Mouse (Mus musculus): ENCODE measurements at regions not wholly inside any gene's neighbourhood (a gene's known extent, or its start where the extent isn't known, plus 50 kb on each side); places are given as distances from the start of the nearest gene placed in this dataset.

DNA sequence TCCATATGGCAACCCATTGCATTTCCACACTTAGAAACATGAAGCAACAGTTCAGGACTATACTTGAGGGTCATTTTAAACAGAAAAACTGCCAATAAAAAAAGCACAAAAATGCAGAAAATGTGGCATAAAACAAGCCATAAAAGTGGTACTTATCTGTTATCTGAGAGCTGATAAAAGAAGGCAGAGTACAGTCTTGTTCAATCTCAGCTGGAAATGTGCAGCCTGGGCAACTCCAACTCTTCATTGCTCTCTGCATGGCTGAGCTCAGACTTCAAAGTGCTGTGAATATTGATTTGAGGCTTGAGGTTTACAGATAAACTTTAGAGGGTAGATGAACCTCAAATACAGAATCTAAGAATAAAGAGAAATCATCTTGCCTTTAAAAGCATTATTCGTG lies 151.1 kb upstream of the Lrrn1 start:
- H3K36me3 ChIP-seq (ENCODE audit: control insufficient read depth, insufficient read depth, low read length): no peaks in the 10 kb centered on the region
- no peak overlapping the region for H3K9ac ChIP-seq (ENCODE audit: low read length)
- WGBS: 91% methylated on average over 1 of the region's 1 CpGs
- H3K27ac ChIP-seq (ENCODE audit: low read depth, low read length): no peak overlapping the region
- DNase-seq (ENCODE audit: low spot score) (no peak), ATAC-seq (no peak)
- no peak overlapping the region for H3K4me3 ChIP-seq (ENCODE audit: low read depth, low read length)
- H3K4me1 ChIP-seq (ENCODE audit: control insufficient read depth, insufficient read depth, low read length): no peaks in the 10 kb centered on the region
- H3K9me3 ChIP-seq (replicated peaks; ENCODE audit: control insufficient read depth, low read length): no peaks in the 10 kb centered on the region
- no peak overlapping the region for H3K4me2 ChIP-seq (ENCODE audit: low read length)
- no peaks in the 10 kb centered on the region for H3K27me3 ChIP-seq (replicated peaks; ENCODE audit: control insufficient read depth, insufficient read depth, low read length)

- H3K4me1 ChIP-seq (ENCODE audit: control insufficient read depth, insufficient read depth, low read length): no peaks in the 10 kb centered on the region
- no peak overlapping the region for H3K4me2 ChIP-seq (ENCODE audit: low read length)
- H3K9ac ChIP-seq (ENCODE audit: low read length): no peak overlapping the region
- no peak overlapping the region for H3K27ac ChIP-seq (ENCODE audit: low read depth, low read length)
- 69% methylated on average over 1 of the region's 1 CpGs for WGBS
- ATAC-seq (no peak), DNase-seq (ENCODE audit: low spot score) (no peak)
- H3K27me3 ChIP-seq (replicated peaks; ENCODE audit: control insufficient read depth, insufficient read depth, low read length): no peaks in the 10 kb centered on the region
- no peak overlapping the region for H3K4me3 ChIP-seq (ENCODE audit: low read depth, low read length)
- H3K9me3 ChIP-seq (replicated peaks; ENCODE audit: control insufficient read depth, low read length): no peaks in the 10 kb centered on the region
- H3K36me3 ChIP-seq (ENCODE audit: control insufficient read depth, insufficient read depth, low read length): no peaks in the 10 kb centered on the region
These were observed 148.9 kb upstream of the Lrrn1 start for GRCm38 (mm10) chr6:107380621-107381020.

DNA sequence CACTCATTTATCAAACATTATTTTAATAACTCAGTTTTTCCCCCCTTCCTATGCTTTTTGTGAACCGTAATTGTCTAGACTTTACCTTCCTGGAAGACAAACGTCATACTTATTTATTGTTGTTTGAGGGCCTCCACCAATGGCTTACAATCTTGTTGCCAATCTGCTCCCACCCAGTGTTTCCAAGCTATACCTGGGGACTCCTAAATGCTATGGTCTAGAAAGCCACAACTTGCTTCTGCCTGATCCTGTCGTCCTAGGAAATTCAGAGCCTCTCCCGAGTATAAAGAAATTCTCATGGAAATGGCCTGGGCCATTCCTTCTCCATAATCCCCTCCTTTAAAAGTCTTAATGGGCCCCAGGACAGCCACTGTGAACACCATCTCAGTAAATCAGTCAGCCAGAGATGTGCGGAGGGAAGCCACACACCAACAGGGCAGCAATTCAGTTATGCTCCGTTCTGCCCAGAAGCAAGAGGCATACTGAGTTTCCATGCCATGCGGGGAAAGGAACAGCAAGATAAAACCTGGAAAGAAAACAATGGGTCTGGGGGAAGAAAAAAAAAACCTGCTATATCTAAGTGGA lies 143.4 kb upstream of the Lrrn1 start:
- Histone ChIP-seq H3K27me3 (replicated peaks; ENCODE audit: control insufficient read depth, insufficient read depth, low read length) (no peaks in the 10 kb centered on the region), H3K4me1 (ENCODE audit: control insufficient read depth, insufficient read depth, low read length) (no peaks in the 10 kb centered on the region), H3K36me3 (ENCODE audit: control insufficient read depth, insufficient read depth, low read length) (no peaks in the 10 kb centered on the region), H3K9ac (ENCODE audit: low read length) (no peak overlapping the region), H3K9me3 (replicated peaks; ENCODE audit: control insufficient read depth, low read length) (no peaks in the 10 kb centered on the region), H3K4me2 (ENCODE audit: low read length) (no peak overlapping the region), H3K27ac (ENCODE audit: low read depth, low read length) (no peak overlapping the region), H3K4me3 (ENCODE audit: low read depth, low read length) (no peak overlapping the region)
- DNase-seq (ENCODE audit: low spot score) (no peak), ATAC-seq (no peak)
- WGBS: 56% methylated on average over 7 of the region's 7 CpGs

DNA sequence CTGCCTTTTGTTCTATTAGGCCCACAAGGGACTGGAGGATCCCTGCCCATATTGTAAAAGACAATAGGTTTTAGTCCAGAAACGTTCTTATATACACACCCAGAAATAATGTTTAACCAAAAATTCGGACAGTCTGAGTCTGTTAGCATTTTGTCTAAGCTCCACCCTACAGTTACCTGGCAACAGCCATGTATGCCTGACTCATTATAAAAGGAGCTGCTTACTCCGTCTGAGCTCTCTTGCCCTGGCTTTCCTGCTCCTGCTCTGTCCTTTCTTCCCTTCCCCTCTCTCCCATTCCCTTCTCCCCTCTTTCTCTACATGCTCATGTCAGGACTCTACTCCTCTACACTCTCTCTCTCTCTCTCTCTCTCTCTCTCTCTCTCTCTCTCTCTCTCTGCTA lies 139.7 kb upstream of the Lrrn1 start:
- H3K4me2 ChIP-seq (ENCODE audit: low read length): no peak overlapping the region
- no peak overlapping the region for H3K27ac ChIP-seq (ENCODE audit: low read depth, low read length)
- no peaks in the 10 kb centered on the region for H3K4me1 ChIP-seq (ENCODE audit: control insufficient read depth, insufficient read depth, low read length)
- no peak overlapping the region for H3K4me3 ChIP-seq (ENCODE audit: low read depth, low read length)
- H3K36me3 ChIP-seq (ENCODE audit: control insufficient read depth, insufficient read depth, low read length): no peaks in the 10 kb centered on the region
- WGBS: 37% methylated on average over 3 of the region's 3 CpGs
- no peak overlapping the region for H3K9ac ChIP-seq (ENCODE audit: low read length)
- no peaks in the 10 kb centered on the region for H3K9me3 ChIP-seq (replicated peaks; ENCODE audit: control insufficient read depth, low read length)
- no peak for DNase-seq (ENCODE audit: low spot score)
- no peak for ATAC-seq
- no peaks in the 10 kb centered on the region for H3K27me3 ChIP-seq (replicated peaks; ENCODE audit: control insufficient read depth, insufficient read depth, low read length)

GRCm38 (mm10) chr6:107394611-107395010 lies 135.0 kb upstream of the Lrrn1 start:
- DNase-seq (ENCODE audit: low spot score) (no peak), ATAC-seq (no peak)
- Histone ChIP-seq H3K27ac (ENCODE audit: low read depth, low read length) (no peak overlapping the region), H3K4me1 (ENCODE audit: control insufficient read depth, insufficient read depth, low read length) (no peaks in the 10 kb centered on the region), H3K4me2 (ENCODE audit: low read length) (no peak overlapping the region), H3K36me3 (ENCODE audit: control insufficient read depth, insufficient read depth, low read length) (no peaks in the 10 kb centered on the region), H3K9me3 (replicated peaks; ENCODE audit: control insufficient read depth, low read length) (no peaks in the 10 kb centered on the region), H3K4me3 (ENCODE audit: low read depth, low read length) (no peak overlapping the region), H3K27me3 (replicated peaks; ENCODE audit: control insufficient read depth, insufficient read depth, low read length) (no peaks in the 10 kb centered on the region), H3K9ac (ENCODE audit: low read length) (no peak overlapping the region)
- 86% methylated on average over 2 of the region's 2 CpGs for WGBS

DNA sequence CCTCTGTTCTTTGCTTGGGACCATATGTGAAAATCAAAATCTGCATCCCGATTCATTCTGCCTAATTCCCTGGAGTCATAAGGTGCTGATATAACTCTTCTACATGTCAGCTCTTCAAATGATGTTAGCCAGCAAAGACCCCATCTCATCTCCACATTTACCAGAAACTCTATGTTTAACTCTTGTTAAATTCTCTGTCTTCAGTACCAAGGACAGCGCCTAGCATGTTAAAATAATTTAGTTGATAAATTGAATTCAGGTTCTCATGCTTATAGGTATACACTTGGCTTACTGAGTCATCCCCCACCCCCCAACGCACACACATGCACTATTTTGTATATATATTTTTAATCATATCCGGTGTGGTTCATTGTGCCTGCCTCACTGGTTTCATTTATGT lies 113.8 kb upstream of the Lrrn1 start:
- H3K36me3 ChIP-seq (ENCODE audit: control insufficient read depth, insufficient read depth, low read length): no peaks in the 10 kb centered on the region

DNA sequence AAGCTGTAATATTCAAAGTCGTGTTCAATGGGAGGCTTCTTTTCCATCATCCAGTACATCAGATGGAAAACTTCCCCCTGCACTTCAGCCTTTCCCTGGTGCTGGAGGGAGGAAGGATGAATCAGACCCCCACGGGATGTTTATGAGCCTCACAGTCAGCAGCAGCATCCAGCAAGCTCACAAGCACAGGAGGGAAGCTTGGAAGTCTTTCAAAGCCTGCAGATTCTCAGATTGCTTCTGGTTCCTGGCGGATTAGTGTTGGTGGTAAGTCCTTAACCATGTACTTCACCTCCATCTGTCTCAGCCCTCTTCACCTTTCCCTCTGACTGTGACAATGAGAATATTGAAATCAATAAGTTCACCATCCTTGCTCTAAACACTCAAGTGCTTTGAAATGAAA lies 107.5 kb upstream of the Lrrn1 start:
- DNase-seq (ENCODE audit: low spot score) (no peak), ATAC-seq (no peak)
- Histone ChIP-seq H3K9ac (ENCODE audit: low read length) (no peak overlapping the region), H3K9me3 (replicated peaks; ENCODE audit: control insufficient read depth, low read length) (no peaks in the 10 kb centered on the region), H3K27ac (ENCODE audit: low read depth, low read length) (no peak overlapping the region), H3K27me3 (replicated peaks; ENCODE audit: control insufficient read depth, insufficient read depth, low read length) (no peaks in the 10 kb centered on the region), H3K4me1 (ENCODE audit: control insufficient read depth, insufficient read depth, low read length) (no peaks in the 10 kb centered on the region), H3K4me2 (ENCODE audit: low read length) (no peak overlapping the region), H3K4me3 (ENCODE audit: low read depth, low read length) (no peak overlapping the region), H3K36me3 (ENCODE audit: control insufficient read depth, insufficient read depth, low read length) (no peaks in the 10 kb centered on the region)
- WGBS: 48% methylated on average over 3 of the region's 3 CpGs

More for the DNA sequence above, 113.8 kb upstream of the Lrrn1 start:
- Histone ChIP-seq H3K27ac (ENCODE audit: low read depth, low read length) (no peak overlapping the region), H3K9me3 (replicated peaks; ENCODE audit: control insufficient read depth, low read length) (no peaks in the 10 kb centered on the region), H3K4me2 (ENCODE audit: low read length) (no peak overlapping the region), H3K9ac (ENCODE audit: low read length) (no peak overlapping the region), H3K27me3 (replicated peaks; ENCODE audit: control insufficient read depth, insufficient read depth, low read length) (no peaks in the 10 kb centered on the region), H3K4me1 (ENCODE audit: control insufficient read depth, insufficient read depth, low read length) (no peaks in the 10 kb centered on the region), H3K4me3 (ENCODE audit: low read depth, low read length) (no peak overlapping the region)
- WGBS: 81% methylated on average over 4 of the region's 4 CpGs
- no peak for ATAC-seq
- peak; percentile 12 for DNase-seq (ENCODE audit: low spot score)

DNA sequence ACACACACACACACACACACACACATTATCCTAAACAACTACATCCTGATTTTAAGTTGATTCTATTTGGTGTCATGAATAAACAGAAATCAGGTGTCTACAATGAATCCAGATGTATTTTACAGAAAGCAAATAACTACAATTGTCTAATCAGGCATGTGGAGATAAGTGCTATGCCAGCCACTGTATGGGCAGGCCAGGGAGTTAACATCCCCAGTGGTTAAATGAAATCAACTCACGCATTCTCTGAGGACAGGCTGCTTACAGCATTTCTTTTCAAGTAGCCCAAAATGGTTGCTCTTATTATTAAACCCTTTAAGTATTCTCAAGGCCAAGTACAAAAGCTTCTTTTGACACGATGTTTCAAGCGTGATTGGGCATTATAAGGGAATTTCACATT lies 103.0 kb upstream of the Lrrn1 start:
- H3K4me2 ChIP-seq (ENCODE audit: low read length): no peak overlapping the region
- no peak overlapping the region for H3K4me3 ChIP-seq (ENCODE audit: low read depth, low read length)
- no peaks in the 10 kb centered on the region for H3K4me1 ChIP-seq (ENCODE audit: control insufficient read depth, insufficient read depth, low read length)
- H3K36me3 ChIP-seq (ENCODE audit: control insufficient read depth, insufficient read depth, low read length): no peaks in the 10 kb centered on the region
- 45% methylated on average over 3 of the region's 3 CpGs for WGBS
- DNase-seq (ENCODE audit: low spot score) (peak; percentile 36), ATAC-seq (peak; percentile 58; the same call in 1 of the 2 replicates)
- H3K27ac ChIP-seq (ENCODE audit: low read depth, low read length): no peak overlapping the region
- no peaks in the 10 kb centered on the region for H3K27me3 ChIP-seq (replicated peaks; ENCODE audit: control insufficient read depth, insufficient read depth, low read length)
- H3K9ac ChIP-seq (ENCODE audit: low read length): no peak overlapping the region
- H3K9me3 ChIP-seq (replicated peaks; ENCODE audit: control insufficient read depth, low read length): no peaks in the 10 kb centered on the region

DNA sequence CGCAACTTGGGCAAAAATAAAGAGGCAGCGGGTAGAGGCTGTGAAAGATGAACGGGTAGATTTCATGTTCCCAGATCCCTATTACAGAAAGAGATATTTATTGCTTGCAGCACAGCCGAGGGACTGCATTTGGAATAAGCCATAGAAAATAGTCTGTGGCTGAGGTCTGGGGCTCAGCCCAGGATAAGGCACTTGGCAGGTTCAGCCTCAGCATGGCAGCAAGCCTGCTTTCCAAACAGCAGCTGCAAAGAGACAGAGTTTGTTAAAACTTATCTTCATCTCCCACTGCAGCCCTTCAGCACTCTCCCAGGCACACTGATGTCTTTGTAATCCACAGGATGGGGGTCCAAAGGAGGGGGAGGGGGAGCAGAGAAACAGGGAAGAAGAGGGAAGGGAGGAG lies 98.5 kb upstream of the Lrrn1 start:
- Histone ChIP-seq H3K9me3 (replicated peaks; ENCODE audit: control insufficient read depth, low read length) (no peaks in the 10 kb centered on the region), H3K4me2 (ENCODE audit: low read length) (no peak overlapping the region), H3K4me3 (ENCODE audit: low read depth, low read length) (no peak overlapping the region), H3K27ac (ENCODE audit: low read depth, low read length) (no peak overlapping the region), H3K36me3 (ENCODE audit: control insufficient read depth, insufficient read depth, low read length) (no peaks in the 10 kb centered on the region), H3K9ac (ENCODE audit: low read length) (no peak overlapping the region), H3K27me3 (replicated peaks; ENCODE audit: control insufficient read depth, insufficient read depth, low read length) (no peaks in the 10 kb centered on the region), H3K4me1 (ENCODE audit: control insufficient read depth, insufficient read depth, low read length) (no peaks in the 10 kb centered on the region)
- ATAC-seq (no peak), DNase-seq (ENCODE audit: low spot score) (peak; percentile 21)
- WGBS: 73% methylated on average over 4 of the region's 4 CpGs

Measured in forebrain, embryonic 14.5 days (tissue).